Mouse (Mus musculus) embryo, embryonic 10 days (tissue): ENCODE results near the gene Brca2.

Source experiments
- DNase-seq: peaks from one replicate; pipeline ENCODE4 v3.0.0-alpha.2; 2015; ENCODE audit warnings: low spot score

The Brca2 gene

DNA sequence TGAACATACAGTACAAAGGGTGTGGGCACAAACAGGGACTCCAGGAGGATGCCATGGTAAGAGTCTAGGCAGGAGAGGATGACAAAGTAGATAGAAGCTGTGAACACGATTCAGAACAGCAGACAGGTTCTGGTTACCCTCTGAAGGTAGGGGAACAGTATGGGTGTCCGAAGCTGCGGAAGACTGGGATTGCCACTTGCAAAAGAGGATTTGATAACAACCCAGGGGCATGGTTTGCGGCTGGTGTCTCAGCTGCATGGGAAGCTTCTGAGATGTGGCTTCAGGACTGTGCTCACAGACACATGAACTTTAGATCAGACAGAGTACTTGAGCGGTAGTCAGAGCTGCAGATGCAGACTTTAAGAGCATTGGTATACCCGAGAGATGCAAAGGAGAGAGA, 42.0 kb downstream of the Brca2 start:
- no peak for DNase-seq

DNA sequence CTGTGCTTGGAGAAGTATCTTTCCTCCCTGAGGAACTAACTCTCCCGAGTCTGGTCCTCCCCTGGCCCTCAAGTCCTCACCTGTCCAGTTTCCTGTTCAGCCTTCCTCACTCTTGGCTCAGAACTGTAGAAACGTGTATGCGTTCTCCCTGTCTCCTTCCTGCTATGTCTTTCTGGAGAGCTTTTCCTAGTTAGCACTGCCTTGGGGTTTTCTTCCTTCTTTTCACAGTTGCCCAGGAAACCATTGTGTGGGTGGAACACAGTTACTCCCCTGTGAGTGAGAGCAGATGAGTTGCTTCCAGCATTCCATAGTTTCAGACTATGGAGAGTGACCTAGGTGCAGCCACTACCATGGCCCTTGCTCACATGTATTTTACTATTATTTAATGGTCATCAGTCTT, 43.8 kb downstream of the Brca2 start:
- DNase-seq, result no peak

- no peak for DNase-seq
Observed at GRCm38 (mm10) chr5:150566971-150567370, 44.5 kb downstream of the Brca2 start.

DNA sequence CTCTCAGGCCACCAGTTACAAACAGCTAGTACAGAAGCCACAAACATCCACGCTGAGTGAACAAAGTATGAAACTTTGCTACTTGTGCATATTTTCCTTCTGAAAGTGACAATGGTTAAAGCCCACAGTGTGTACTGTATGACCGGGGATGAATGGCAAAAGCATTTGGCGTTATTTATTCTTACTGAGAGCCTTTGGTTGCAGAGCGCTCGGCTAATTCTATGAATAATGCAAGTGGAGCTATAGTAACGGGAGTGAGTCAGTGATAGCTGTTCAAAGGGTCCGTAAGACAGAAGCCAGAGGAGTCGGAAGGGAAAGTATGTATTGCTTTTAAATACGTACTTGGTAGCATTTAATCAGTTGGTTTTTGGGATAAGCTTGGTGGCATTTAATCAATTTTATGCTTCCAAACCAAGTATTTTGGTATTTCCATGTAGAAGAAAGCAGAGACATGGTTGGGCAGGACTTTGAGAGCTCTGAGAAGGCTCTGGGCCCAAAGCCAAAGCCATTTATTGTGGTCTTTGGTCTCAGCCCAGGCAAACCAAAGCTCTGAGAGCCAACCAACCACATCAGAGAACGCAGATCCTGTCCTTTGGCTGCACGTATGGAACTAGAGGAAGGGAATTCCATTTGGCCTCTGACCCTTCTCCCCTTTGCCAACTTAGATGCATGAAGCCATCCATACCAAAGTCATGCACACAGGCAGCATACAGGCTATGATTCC, 48.2 kb downstream of the Brca2 start:
- DNase-seq, result no peak

- no peak for DNase-seq
Observed at GRCm38 (mm10) chr5:150574403-150574802, 52.0 kb downstream of the Brca2 start.

- DNase-seq, result no peak
Observed at GRCm38 (mm10) chr5:150574885-150575284, 52.5 kb downstream of the Brca2 start.

DNA sequence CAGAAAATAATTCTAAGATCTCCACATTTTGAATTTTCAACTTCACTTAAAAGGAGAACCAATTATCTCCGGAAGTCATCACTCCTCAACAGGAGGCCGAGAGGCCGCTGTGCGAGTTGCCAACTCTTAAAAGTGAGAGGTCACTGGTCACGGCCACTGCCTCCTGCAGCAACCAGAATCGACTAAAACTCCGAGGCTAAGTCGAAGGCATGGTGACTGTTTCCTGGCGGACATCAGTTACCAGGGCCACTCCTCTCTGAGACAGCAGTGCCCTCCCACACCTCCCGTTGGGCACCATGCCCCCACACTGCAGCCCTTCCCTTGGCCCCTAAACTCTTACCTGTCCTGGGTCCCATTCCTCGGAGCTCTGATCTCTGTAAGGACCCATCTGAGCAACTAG, 54.4 kb downstream of the Brca2 start:
- no peak for DNase-seq

GRCm38 (mm10) chr5:150578613-150579171, 56.3 kb downstream of the Brca2 start:
- no peak for DNase-seq

DNA sequence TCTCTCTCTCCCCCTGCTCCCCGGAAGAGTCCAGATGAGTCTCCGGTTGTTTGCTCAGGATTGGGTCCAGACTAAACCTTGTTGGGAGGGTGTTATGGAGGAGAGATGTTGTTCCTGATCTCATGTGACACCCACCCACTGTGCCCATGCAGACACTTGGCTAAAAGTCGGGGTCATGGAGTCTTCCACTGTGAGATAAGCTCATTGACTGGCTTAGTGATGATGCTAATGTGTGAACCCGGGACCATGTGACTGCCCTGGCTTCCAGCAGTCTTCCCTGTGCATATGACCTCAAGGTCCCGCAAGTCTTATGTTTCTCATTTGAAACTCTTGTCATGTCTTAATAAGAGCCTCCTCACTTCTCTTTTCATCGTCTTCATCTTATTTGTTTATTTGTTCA, 58.8 kb downstream of the Brca2 start:
- no peak for DNase-seq

- DNase-seq, result no peak
Observed at GRCm38 (mm10) chr5:150583181-150583580, 60.8 kb downstream of the Brca2 start.

- DNase-seq, result no peak
Observed at GRCm38 (mm10) chr5:150583622-150584336, 61.3 kb downstream of the Brca2 start.

GRCm38 (mm10) chr5:150584337-150584729, 61.9 kb downstream of the Brca2 start:
- no peak for DNase-seq

GRCm38 (mm10) chr5:150589945-150590344, 67.5 kb downstream of the Brca2 start:
- no peak for DNase-seq

DNA sequence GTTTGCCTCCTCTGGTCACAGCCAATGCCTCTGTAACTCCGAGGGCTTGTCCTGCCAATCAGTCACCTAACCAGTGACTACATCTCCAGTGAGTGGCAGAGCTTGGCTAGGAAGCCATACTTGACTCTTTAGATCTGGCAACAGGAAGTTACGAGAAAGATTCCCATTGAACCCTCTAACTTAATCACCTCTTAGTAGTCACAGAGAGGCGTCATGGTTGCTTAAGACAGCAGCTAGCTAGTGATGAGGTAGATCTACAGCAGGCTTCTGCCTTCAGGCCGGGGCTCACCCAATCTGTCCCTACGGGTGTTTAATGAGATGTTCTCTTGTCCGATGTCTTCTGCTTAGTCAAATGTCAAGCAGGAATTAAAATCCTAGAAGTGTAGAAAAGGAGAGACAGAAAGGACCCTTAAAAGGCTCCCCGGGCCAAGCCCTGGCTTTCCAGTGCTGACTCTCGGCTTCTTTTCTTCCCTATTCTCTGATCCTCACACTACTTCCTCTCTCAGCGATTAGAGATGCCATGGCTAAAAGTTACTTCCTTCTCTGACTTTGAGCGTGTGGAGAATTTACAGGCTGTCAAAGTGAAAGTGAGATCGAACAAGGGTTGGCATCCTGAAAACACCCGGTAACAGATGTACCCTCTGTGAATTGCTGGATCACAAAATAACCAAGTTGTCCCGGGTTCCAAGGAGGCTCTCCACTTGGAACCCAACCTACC, 69.9 kb downstream of the Brca2 start:
- DNase-seq, result no peak

DNA sequence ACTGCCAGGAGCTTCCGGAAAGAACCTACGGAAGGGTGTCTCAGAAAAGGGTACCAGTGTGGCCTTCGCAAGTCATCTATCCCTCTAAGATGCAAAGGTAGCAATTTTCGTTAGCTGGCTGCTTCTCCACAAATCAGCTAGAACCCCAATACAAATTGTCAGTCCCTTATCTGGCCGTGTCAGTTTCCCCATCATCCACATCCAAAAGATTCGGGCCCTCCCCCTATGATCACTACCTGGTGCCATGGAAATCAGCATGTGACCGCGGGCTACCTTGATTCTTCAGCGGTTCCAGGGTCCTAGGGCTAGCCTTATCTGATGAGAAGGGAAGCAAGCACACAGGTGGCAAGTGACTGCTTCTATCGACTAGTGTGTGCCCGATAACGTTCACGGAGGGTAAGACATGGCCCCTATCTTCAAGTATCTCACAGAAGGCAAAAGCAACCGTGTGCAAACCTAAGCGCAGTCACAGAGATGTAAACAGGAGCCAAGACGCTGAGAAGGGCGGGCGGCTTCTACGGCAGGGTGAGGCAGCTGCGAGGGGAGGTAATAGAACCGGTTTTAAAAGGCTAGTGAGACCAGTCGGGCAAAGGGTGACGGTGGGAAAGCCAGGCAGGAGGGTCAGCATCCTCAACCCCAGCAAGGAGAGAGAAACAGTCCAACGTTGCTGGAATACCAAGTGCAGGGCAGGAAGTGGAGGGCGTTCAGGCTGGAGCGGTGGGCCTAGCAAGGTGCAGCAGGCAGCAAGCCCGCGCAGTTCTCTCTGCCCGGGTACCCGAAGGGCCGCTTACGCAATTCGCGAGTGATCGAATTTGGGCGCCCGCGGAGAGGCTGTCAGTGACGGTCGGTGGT, 70.7 kb downstream of the Brca2 start:
- DNase-seq, result peak; percentile 47

DNA sequence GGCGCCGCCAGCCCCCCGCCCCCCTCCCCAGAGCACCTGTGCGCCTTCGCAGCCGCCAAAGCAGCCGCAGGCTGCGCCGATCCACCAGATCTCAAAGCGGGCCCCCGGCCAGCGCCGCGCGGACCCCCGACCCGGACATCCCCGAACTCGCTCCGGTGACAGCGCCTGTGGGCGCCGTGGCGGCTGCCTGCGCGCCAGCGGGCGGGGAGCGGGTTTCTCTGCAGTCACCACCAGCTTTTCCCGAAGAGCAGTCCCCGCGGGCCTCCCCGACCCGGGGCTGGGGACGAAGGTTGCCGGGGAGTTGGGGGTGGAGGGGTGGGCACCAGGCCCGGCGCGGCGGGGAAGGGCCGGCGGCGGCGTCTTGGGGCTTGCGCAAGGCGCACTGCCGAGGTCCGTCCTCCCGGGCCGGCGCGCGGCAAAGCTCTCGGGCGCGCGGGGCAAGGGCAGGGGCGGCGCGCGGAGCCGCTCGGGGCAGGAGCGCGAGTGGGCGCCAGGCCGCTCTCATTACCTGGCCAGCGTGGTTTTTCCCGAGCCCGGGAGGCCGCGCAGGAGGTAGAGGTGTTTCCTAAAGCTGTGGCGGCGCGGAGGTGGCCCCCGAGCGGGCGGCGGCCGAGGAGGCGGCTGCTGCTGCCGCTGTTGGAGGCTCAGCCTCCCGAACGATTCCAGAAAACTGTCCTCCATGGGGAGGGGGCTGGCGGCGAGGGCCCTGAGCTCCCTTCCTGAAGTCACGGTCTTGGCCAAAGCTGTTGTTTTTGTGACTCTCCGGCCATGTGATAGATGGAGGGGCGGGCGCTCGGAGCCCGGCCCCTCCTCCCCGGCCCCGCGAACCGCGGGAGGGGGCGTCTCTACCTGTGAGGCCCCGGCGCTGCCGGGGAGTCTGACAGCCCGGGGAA, 71.6 kb downstream of the Brca2 start:
- peak; percentile 53 for DNase-seq

DNA sequence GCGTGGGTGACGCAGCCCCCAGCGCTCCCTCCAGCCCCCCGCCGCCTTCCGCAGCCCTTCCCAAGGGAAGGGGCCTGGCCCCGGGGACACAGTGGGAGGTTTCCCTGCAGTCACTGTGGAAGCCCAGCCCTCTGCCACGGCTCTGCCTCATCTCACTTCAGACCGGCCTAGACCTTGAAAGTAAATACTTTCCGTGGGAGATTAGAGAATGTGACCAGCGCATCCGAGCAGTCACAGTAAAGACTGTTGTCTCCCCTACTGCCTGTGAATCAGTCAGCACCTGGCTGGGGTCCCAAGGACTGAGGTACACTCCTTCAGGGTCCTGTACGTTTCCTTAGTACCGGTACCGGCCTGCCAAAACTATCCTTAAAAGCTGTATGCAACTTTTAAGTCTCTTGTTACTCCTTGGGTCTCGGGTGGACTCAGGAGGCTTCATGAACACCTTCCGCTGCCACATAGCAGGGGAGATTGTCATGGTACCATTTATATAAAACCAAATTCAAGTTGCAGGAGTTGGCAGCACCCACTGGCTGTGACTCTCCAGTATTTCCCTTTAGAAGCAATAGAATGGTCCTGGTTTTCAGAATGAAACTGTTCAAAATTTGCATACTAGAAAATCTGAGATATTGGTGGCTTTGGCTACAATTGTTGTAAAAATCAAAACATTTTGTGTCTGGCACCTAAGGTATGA, 72.4 kb downstream of the Brca2 start:
- DNase-seq, result peak; percentile 27

- DNase-seq, result no peak
Observed at GRCm38 (mm10) chr5:150595366-150596016, 73.1 kb downstream of the Brca2 start.

- DNase-seq, result no peak
Observed at GRCm38 (mm10) chr5:150597088-150597487, 74.7 kb downstream of the Brca2 start, which contains the start of gene N4bp2l1. Gene N4bp2l1, minus strand, starts transcription at chr5:150597188.
